Mouse (Mus musculus) cerebellum, postnatal 25 days (tissue): Measurements from ENCODE around the gene Spef2.
"Not testable (repeated sequence)": the region's sequence is repeated elsewhere in the genome, so short reads cannot be mapped to it uniquely, and the experiment has no call there.

ENCODE experiments used
- DNase-seq, 2 experiments: peaks; one replicate each; pipeline ENCODE4 v3.0.0; 2021; ENCODE audit warnings: mixed read lengths in 2 of 2

The Spef2 gene

GRCm38 (mm10) chr15:9748359-9749102 is at the start of gene Spef2:
TSS of gene Spef2 (minus strand) at chr15:9748868.
- DNase-seq: peak; percentile 20 to 43

- no peak for DNase-seq
Measured at GRCm38 (mm10) chr15:9794131-9794530, 45.5 kb upstream of the Spef2 start.

GRCm38 (mm10) chr15:9788245-9789030 is 39.8 kb upstream of the Spef2 start:
- no peak for DNase-seq

- DNase-seq: not testable (repeated sequence)
Measured at GRCm38 (mm10) chr15:9774222-9775142, 25.8 kb upstream of the Spef2 start.

- no peak for DNase-seq
Measured at GRCm38 (mm10) chr15:9768184-9768918, 19.7 kb upstream of the Spef2 start.

GRCm38 (mm10) chr15:9767034-9767433 is 18.4 kb upstream of the Spef2 start:
- no peak for DNase-seq

- DNase-seq: no peak
Measured at GRCm38 (mm10) chr15:9750966-9751365, 2.3 kb upstream of the Spef2 start.

GRCm38 (mm10) chr15:9747410-9748104 is 1.1 kb downstream of the Spef2 start:
- no peak for DNase-seq

- no peak for DNase-seq
Measured at GRCm38 (mm10) chr15:9742172-9742571, 6.5 kb downstream of the Spef2 start.

- no peak for DNase-seq
Measured at GRCm38 (mm10) chr15:9714574-9715458, 33.9 kb downstream of the Spef2 start.

GRCm38 (mm10) chr15:9713707-9714106 is 35.0 kb downstream of the Spef2 start:
- DNase-seq: no peak

GRCm38 (mm10) chr15:9710330-9710729 is 38.3 kb downstream of the Spef2 start:
- DNase-seq: no peak

GRCm38 (mm10) chr15:9705830-9706450 is 42.7 kb downstream of the Spef2 start:
- no peak for DNase-seq

- no peak for DNase-seq
Measured at GRCm38 (mm10) chr15:9701845-9702244, 46.8 kb downstream of the Spef2 start.

- no peak for DNase-seq
Measured at GRCm38 (mm10) chr15:9691721-9692120, 56.9 kb downstream of the Spef2 start.

- DNase-seq: no peak
Measured at GRCm38 (mm10) chr15:9690845-9691244, 57.8 kb downstream of the Spef2 start.

- no peak for DNase-seq
Measured at GRCm38 (mm10) chr15:9690436-9690835, 58.2 kb downstream of the Spef2 start.

GRCm38 (mm10) chr15:9683485-9683884 is 65.2 kb downstream of the Spef2 start:
- no peak for DNase-seq

GRCm38 (mm10) chr15:9677343-9678036 is 71.2 kb downstream of the Spef2 start:
- DNase-seq: peak in 1 of 2 experiments; percentile 3
